Mouse (Mus musculus) spleen, adult 2 months (tissue): Measurements from ENCODE around the gene Scrn1.

Experiments used
- CTCF ChIP-seq: fragments of 200-500 bp; IDR thresholded peaks from 2 replicates; pipeline ENCODE4 v1.5.1; 2011; ENCODE audit warnings: mild to moderate bottlenecking, inconsistent platforms; ENCODE audit not compliant: insufficient read depth, insufficient read length, insufficient replicate concordance; ENCODE audit errors: extremely low read depth
- POLR2A ChIP-seq: fragments of 200-500 bp; IDR thresholded peaks from 2 replicates; pipeline ENCODE4 v1.6.1; 2011; ENCODE audit warnings: low read depth, low read length, inconsistent platforms

DNA sequence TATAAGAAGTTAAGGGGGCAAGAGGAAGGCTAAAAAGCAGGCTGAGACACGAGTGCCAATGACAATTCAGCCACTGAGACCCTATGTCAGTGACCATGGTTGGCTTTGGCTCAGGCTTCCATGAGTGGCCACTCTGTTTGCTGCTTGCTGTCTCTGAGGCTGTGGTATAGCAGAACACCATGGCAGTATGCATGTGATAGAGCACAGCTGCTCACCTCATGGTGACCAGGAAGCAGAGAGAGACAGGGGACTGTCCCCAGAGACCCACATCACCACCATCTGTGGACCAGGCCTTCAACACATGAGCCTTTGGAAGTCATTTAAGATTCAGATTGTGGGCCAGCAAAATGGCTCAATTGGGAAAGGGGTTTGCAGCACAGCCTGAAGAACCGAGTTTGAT lies 22.6 kb downstream of the Scrn1 start:
- TF ChIP-seq POLR2A (no peak), CTCF (no peak)
